Mouse (Mus musculus): ENCODE data around the gene Srr.

Gene Srr

GRCm38 (mm10) chr11:74863471-74863870, 62.3 kb downstream of the Srr start:
- no peak for DNase-seq (ENCODE audit: low read depth, low spot score)

- DNase-seq (ENCODE audit: low read depth, low spot score), result no peak
Observed at GRCm38 (mm10) chr11:74862129-74862528, 63.6 kb downstream of the Srr start.

GRCm38 (mm10) chr11:74857756-74858155, 68.0 kb downstream of the Srr start:
- DNase-seq (ENCODE audit: low read depth, low spot score), result no peak
